10 mouse cellular contexts compared by ENCODE assay signal in genomic region chr11:11836262-11836661, GRCm38 (mm10). TPM values are rescaled to one million over a fixed set of nuclear protein-coding genes. Genes with fewer than 3 reads are reported as not detected.
DNase-seq lines count a peak whose midpoint lies in the region; ATAC-seq and TF ChIP-seq lines count a peak whose summit lies in the region.
"Had no signal": no experiment of that assay in that cellular context is flagged by ENCODE, and none has a peak within 500 bp of the region (broad histone marks: within the 10 kb centered on the region; RNA-seq: fewer than 3 reads in every experiment).

No protein-coding gene starts in this region.

- DNase-seq in gastrocnemius, adult 2 months = peak; percentile 35
- DNase-seq in gastrocnemius, adult 8-10 months (ENCODE audit: low spot score in 2 of 2) = no peak
- DNase-seq in midbrain, embryonic 11.5 days (ENCODE audit: low spot score, missing footprints) = peak; percentile 91
- DNase-seq in adrenal gland, postnatal 14 days = no peak
- DNase-seq in spleen, postnatal 36 days (ENCODE audit: low spot score in 2 of 2) = no peak
- DNase-seq: cerebellum, postnatal 10 days; kidney, adult 8-10 months had no signal

- no peak overlapping the region for H3K4me2 ChIP-seq in midbrain, embryonic 11.5 days
- no peak overlapping the region for H3K4me2 ChIP-seq in midbrain, embryonic 15.5 days
- H3K4me2 ChIP-seq in intestine, postnatal 0 days (replicated peaks; ENCODE audit: low read depth) = peak overlapping the region; percentile 54; the same call in 1 of the 2 replicates
- H3K4me2 ChIP-seq in stomach, embryonic 14.5 days (replicated peaks; ENCODE audit: low read depth, low read length) = no peak overlapping the region

- no peaks in the 10 kb centered on the region for H3K27me3 ChIP-seq in midbrain, embryonic 11.5 days (ENCODE audit: control insufficient read depth, insufficient read depth, low read length)
- H3K27me3 ChIP-seq in midbrain, embryonic 15.5 days (replicated peaks) = no peaks in the 10 kb centered on the region
- no peaks in the 10 kb centered on the region for H3K27me3 ChIP-seq in intestine, postnatal 0 days (replicated peaks; ENCODE audit: control insufficient read depth, insufficient read depth, low read length)
- no peaks in the 10 kb centered on the region for H3K27me3 ChIP-seq in stomach, embryonic 14.5 days (ENCODE audit: control insufficient read depth, insufficient read depth, low read length)

- 52% methylated on average over 8 of the region's 8 CpGs for WGBS in midbrain, embryonic 11.5 days
- WGBS in midbrain, embryonic 15.5 days = 51% methylated on average over 8 of the region's 8 CpGs
- WGBS in intestine, postnatal 0 days = 46% methylated on average over 8 of the region's 8 CpGs
- 42% methylated on average over 8 of the region's 8 CpGs for WGBS in stomach, embryonic 14.5 days

- no peak for TF ChIP-seq CTCF in gastrocnemius, adult 2 months (IDR thresholded peaks at IDR 0.05)
- TF ChIP-seq CTCF in intestine, postnatal 0 days (IDR thresholded peaks at IDR 0.05; ENCODE audit: low read depth) = no peak

- H3K4me1 ChIP-seq in midbrain, embryonic 11.5 days (ENCODE audit: control insufficient read depth, insufficient read depth, low read length) = peaks cover 24% of the 10 kb centered on the region
- H3K4me1 ChIP-seq in midbrain, embryonic 15.5 days = peaks cover 5% of the 10 kb centered on the region; the same call in 1 of the 2 replicates
- peaks cover 17% of the 10 kb centered on the region for H3K4me1 ChIP-seq in intestine, postnatal 0 days (replicated peaks; ENCODE audit: control insufficient read depth, insufficient read depth, low read length)
- peaks cover 46% of the 10 kb centered on the region for H3K4me1 ChIP-seq in stomach, embryonic 14.5 days (ENCODE audit: control insufficient read depth, insufficient read depth, low read length)

- intact Hi-C loops in gastrocnemius, adult 2 months (cut with DNase I) = no loop called here

- no peaks in the 10 kb centered on the region for H3K36me3 ChIP-seq in midbrain, embryonic 11.5 days (ENCODE audit: control insufficient read depth, insufficient read depth, low read length)
- H3K36me3 ChIP-seq in midbrain, embryonic 15.5 days (replicated peaks) = no peaks in the 10 kb centered on the region
- no peaks in the 10 kb centered on the region for H3K36me3 ChIP-seq in intestine, postnatal 0 days (ENCODE audit: control insufficient read depth, insufficient read depth)
- H3K36me3 ChIP-seq in stomach, embryonic 14.5 days (ENCODE audit: control insufficient read depth, insufficient read depth, low read length) = no peaks in the 10 kb centered on the region

- no peak for ATAC-seq in midbrain, embryonic 11.5 days (ENCODE audit: low FRiP score)
- ATAC-seq in midbrain, embryonic 15.5 days (replicated peaks) = no peak
- ATAC-seq in intestine, postnatal 0 days = no peak
- no peak for ATAC-seq in stomach, embryonic 14.5 days (ENCODE audit: insufficient number of reproducible peaks, insufficient read depth, low FRiP score, low read depth)

- H3K9me3 ChIP-seq in midbrain, embryonic 11.5 days (ENCODE audit: control insufficient read depth, low read length) = no peaks in the 10 kb centered on the region
- H3K9me3 ChIP-seq in midbrain, embryonic 15.5 days = no peaks in the 10 kb centered on the region
- no peaks in the 10 kb centered on the region for H3K9me3 ChIP-seq in intestine, postnatal 0 days (ENCODE audit: control insufficient read depth)
- H3K9me3 ChIP-seq in stomach, embryonic 14.5 days (ENCODE audit: control insufficient read depth, low read depth, low read length) = no peaks in the 10 kb centered on the region

- peak overlapping the region; percentile 74 for H3K27ac ChIP-seq in gastrocnemius, adult 2 months
- H3K27ac ChIP-seq in midbrain, embryonic 11.5 days (ENCODE audit: low read depth, low read length) = peak overlapping the region; percentile 2; the same call in 1 of the 2 replicates
- no peak overlapping the region for H3K27ac ChIP-seq in midbrain, embryonic 15.5 days
- H3K27ac ChIP-seq in intestine, postnatal 0 days (ENCODE audit: low read depth, low read length) = no peak overlapping the region; the same call in 1 of the 2 replicates
- peak overlapping the region; percentile 80; the same call in 1 of the 2 replicates for H3K27ac ChIP-seq in stomach, embryonic 14.5 days (ENCODE audit: low read length)

- peak overlapping the region; percentile 50 for H3K4me3 ChIP-seq in gastrocnemius, adult 2 months
- H3K4me3 ChIP-seq in midbrain, embryonic 11.5 days (ENCODE audit: low read depth, low read length) = no peak overlapping the region
- no peak overlapping the region for H3K4me3 ChIP-seq in midbrain, embryonic 15.5 days
- no peak overlapping the region for H3K4me3 ChIP-seq in intestine, postnatal 0 days (ENCODE audit: low read depth, low read length)
- no peak overlapping the region for H3K4me3 ChIP-seq in stomach, embryonic 14.5 days (ENCODE audit: low read depth, low read length)

- no peak overlapping the region for H3K9ac ChIP-seq in midbrain, embryonic 11.5 days (ENCODE audit: low read length)
- no peak overlapping the region for H3K9ac ChIP-seq in midbrain, embryonic 15.5 days
- H3K9ac ChIP-seq in intestine, postnatal 0 days (ENCODE audit: low read depth, low read length) = no peak overlapping the region
- 0 out of 2 replicates have a peak overlapping the region, but pooled peaks have one; percentile 10 for H3K9ac ChIP-seq in stomach, embryonic 14.5 days (replicated peaks; ENCODE audit: low read depth, low read length)

RNA-seq across cellular contexts. Expression of gene Fignl1, which starts 27.5 kb away (rescaled TPM):
- total RNA-seq in gastrocnemius, adult 2 months (2021) = under 1 TPM in 1 of 2 experiments, not detected in 1; 0.22 TPM
- total RNA-seq in gastrocnemius, adult 8-10 months (2022) = under 1 TPM; 0.19 to 0.88 (median 0.29) TPM
- polyA plus RNA-seq in midbrain, embryonic 11.5 days (2014; fragmentation: Nextera tagmentation; extraction: Ambion mirVana) = 99.1 and 109 TPM in 2 replicates
- polyA plus RNA-seq in midbrain, embryonic 15.5 days (2015; fragmentation: Nextera tagmentation; extraction: Ambion mirVana) = 9.8 and 12.5 TPM in 2 replicates
- polyA plus RNA-seq in intestine, postnatal 0 days (2015; fragmentation: Nextera tagmentation; extraction: Ambion mirVana) = 8.1 and 8.3 TPM in 2 replicates
- 52.6 and 56.5 TPM in 2 replicates for polyA plus RNA-seq in stomach, embryonic 14.5 days (2014; fragmentation: Nextera tagmentation; extraction: Ambion mirVana)
- 8.0 and 9.2 TPM in 2 replicates for total RNA-seq in adrenal gland, postnatal 14 days (2021)

Comparison
In these comparisons a context has a peak if more than half of its experiments do, and no peak if none do; other contexts are left out.
1. DNase-seq: peak in gastrocnemius, adult 2 months (single experiment) and midbrain, embryonic 11.5 days (single experiment); none in gastrocnemius, adult 8-10 months (0 of 2), adrenal gland, postnatal 14 days (single experiment) and spleen, postnatal 36 days (0 of 2).
2. H3K27ac ChIP-seq: peak in gastrocnemius, adult 2 months (single experiment), midbrain, embryonic 11.5 days (single experiment) and stomach, embryonic 14.5 days (single experiment); none in midbrain, embryonic 15.5 days (single experiment) and intestine, postnatal 0 days (single experiment).